Mouse (Mus musculus) C2C12 (cell line): Measurements from ENCODE around the gene Ctbp1.

Source experiments
- CEBPB ChIP-seq: IDR thresholded peaks from one replicate; pipeline ENCODE4 v1.6.1; 2011; ENCODE audit warnings: low read depth, mild to moderate bottlenecking, control low read depth, moderate library complexity
- CTCF ChIP-seq: IDR thresholded peaks from one replicate; pipeline ENCODE4 v1.5.1; 2011; ENCODE audit not compliant: control insufficient read depth, insufficient read depth, insufficient read length
- FOSL1 ChIP-seq: IDR thresholded peaks from one replicate; pipeline ENCODE4 v1.8.0; 2011; ENCODE audit warnings: mild to moderate bottlenecking, low read length; ENCODE audit not compliant: poor library complexity, insufficient read depth, severe bottlenecking
- MAX ChIP-seq: IDR thresholded peaks from one replicate; pipeline ENCODE4 v1.6.1; 2011; ENCODE audit warnings: mild to moderate bottlenecking, control low read depth
- MYOD1 ChIP-seq: IDR thresholded peaks from one replicate; pipeline ENCODE4 v1.6.1; 2011; ENCODE audit warnings: low read depth; ENCODE audit not compliant: control insufficient read depth, insufficient read length
- MYOG ChIP-seq: IDR thresholded peaks from one replicate; pipeline ENCODE4 v1.6.1; 2011; ENCODE audit not compliant: control insufficient read depth, insufficient read length; ENCODE audit errors: extremely low read depth
- USF1 ChIP-seq: IDR thresholded peaks from one replicate; pipeline ENCODE4 v1.6.1; 2011; ENCODE audit warnings: low read depth, mild to moderate bottlenecking, control low read depth, moderate library complexity

GRCm38 (mm10) chr5:33210515-33210914, 64.3 kb downstream of the Ctbp1 start:
- TF ChIP-seq USF1 (no peak), CTCF (no peak), MAX (no peak), FOSL1 (no peak), MYOD1 (no peak), CEBPB (no peak), MYOG (no peak)
